Mouse (Mus musculus) induced T-regulatory cell, adult 2 months (primary cell): ENCODE results near the gene Krt79.

Source experiments
- DNase-seq: peaks from one replicate; pipeline ENCODE4 v3.0.0-alpha.2; 2012; ENCODE audit warnings: low read depth

Gene Krt79

DNA sequence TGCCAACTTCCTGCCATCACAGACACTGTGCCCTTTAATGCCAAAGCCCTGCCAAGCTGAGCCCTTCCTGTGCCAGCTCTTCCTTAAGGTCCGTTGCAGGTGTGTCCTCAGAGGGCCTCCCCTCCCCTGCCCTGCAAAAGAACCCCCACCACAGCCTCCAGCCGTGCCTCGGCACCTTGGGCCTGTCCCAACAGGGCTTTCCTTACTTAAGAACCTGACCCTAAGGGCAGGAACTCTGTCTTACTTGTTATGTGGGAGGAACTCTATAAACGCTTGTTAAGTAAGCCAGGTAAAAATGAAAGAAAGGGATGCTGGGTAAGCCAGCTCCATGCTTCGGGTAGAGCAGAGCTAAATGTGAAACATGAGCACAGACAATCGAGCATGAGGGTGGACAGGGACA is 7.1 kb downstream of the Krt79 start:
- DNase-seq, result no peak

DNA sequence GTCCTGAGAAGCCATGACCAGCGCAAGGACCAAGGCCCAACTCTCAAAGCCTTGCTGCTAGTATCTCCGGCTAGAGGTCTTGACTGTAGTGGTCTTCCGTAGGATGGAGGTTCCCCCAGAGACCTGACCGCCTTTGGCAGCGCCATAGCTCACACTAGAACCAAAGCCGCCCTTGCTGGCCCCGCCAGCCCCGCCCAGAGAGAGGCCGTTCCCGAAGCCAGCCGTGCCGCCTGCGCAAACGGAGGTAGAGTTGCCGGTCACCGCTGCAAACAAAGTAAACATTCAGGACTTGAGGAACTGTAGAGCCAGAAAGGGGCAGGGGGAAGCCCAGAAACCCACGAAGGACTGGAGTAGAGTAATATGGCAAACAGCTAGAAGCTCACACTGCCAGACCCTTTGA is 10.5 kb downstream of the Krt79 start:
- no peak for DNase-seq

DNA sequence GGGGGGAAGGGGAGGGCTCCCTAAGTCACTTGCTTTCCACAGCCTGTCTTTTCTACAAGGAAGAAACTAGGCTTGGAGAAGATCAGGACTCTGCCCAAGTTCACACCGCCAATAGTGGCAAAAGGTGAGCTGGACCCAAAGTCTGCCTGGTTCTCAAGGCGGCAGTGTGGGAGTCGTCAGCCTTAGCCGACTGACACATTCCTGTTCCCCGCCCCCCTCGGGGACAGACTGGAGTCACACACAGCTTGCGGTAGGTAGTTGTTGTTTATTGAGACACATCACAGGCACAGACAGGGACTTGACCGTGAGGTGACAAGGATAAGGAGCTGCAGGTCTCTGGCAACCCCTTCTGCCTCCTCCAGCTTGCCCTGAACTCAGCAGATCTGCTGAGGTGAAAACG is 11.0 kb downstream of the Krt79 start:
- DNase-seq, result peak; percentile 3

DNA sequence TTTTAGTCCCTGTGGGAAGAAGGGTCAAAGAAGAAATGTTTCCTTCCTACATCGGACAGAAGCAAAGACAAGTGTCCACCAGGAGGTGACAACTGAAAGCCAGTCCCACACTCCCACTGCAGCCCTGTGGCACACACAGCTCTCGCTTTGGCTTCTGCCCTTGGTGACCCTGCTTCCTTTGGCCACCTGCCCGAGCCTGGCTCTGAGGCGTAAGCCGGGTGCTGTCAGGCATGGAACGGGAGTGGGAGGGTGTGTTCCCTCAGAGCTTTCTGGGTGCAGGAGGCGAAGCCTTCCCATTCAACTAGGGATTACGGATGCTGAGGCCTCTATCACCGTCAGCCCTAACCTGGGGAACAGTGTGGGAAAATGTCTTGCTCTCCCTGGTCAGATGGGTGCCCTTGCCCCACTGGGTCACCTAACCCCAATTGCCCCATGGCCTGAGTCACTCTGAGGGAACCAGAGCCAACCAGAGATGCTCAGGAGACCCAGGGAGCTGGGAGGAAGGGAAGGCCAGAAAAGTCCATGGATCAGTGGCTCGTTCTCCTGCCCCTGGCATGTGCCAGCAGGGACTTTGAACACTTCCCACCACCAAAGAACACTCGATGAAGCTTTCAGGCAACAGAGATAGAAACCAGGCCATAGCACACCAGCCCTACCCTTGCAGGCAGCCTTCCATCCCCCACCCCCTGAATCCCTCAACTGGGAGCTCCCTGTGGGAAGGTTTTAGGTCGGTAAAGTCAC is 12.6 kb downstream of the Krt79 start:
- no peak for DNase-seq

- no peak for DNase-seq
Observed at GRCm38 (mm10) chr15:101925041-101925440, 15.1 kb downstream of the Krt79 start.

GRCm38 (mm10) chr15:101924635-101925034 is 15.5 kb downstream of the Krt79 start, which contains the start of gene Krt4:
Gene Krt4, minus strand, starts transcription at chr15:101924735.
- DNase-seq, result no peak

- DNase-seq, result no peak
Observed at GRCm38 (mm10) chr15:101922296-101922695, 17.8 kb downstream of the Krt79 start.

GRCm38 (mm10) chr15:101916072-101916471 is 24.1 kb downstream of the Krt79 start:
- DNase-seq, result no peak

GRCm38 (mm10) chr15:101904849-101905248 is 35.3 kb downstream of the Krt79 start:
- no peak for DNase-seq

- DNase-seq, result no peak
Observed at GRCm38 (mm10) chr15:101902171-101903149, 37.7 kb downstream of the Krt79 start.

- DNase-seq, result no peak
Observed at GRCm38 (mm10) chr15:101895216-101895615, 44.9 kb downstream of the Krt79 start.

- no peak for DNase-seq
Observed at GRCm38 (mm10) chr15:101892820-101893219, 47.3 kb downstream of the Krt79 start, which contains the start of gene Krt76. Gene Krt76, minus strand, starts transcription at chr15:101892920.

- DNase-seq, result no peak
Observed at GRCm38 (mm10) chr15:101879776-101880175, 60.3 kb downstream of the Krt79 start.
